Mouse (Mus musculus): ENCODE results near the gene Ust. TPM values are rescaled to one million over a fixed set of nuclear protein-coding genes. Genes with fewer than 3 reads are reported as not detected.

The Ust gene
- total RNA-seq, 2 experiments from 2014 or later: 50.0 to 52.6 TPM

DNA sequence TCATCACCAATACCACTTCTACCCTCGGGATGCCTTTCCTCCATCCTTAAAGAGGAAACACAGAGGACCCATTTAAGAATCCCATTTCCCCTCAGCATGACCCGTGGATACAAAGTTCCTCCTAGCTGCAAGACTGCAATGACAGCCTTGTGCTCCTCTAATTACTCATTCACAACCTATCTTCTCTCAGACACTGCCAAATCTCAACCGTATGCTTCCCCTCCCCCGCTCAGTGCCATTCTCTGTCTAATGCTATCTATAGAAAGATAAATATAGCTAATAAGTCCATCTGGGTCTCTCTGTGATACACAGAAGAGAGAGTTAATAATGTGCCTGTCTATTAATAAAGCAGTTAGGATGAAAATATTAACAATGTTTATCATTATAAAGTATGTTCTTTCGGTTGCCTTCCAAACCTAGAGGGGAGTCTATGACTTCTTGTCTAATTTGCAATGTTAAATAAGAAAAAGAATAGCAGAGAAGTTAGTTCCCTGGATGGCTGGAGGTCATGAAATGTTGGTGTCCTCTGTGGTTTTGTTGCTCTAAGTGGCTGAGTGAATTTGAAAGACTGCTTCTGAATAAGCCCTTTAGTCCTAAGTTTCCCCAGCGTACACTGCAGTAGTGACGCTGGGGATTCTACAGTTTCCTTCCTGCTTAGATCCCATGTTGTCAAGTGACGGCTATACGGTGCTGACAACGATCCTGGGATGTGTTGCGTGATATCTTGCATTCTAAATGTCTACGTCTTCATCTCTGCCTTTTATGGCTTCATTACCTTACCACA lies 178.8 kb downstream of the Ust start:
- DNase-seq (ENCODE audit: low spot score in 2 of 2): no peak

DNA sequence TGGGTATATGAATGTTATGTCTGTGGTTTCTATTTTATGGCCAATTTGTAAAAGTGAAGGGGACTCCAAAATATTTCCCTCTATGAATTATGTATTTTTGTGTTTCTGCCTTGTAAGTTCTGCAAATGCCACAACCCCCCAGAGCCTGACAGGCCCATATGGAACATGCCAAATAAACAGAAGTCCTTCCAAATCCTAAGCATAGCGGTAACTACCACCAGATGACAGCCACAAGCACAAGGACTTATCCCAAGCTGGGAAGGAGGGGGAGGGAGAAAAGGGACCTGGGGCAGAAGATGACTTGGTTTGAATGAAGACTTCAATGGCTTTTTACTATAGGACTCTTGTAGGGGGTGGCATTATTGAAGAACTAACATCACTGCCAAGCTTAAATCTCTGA lies 182.0 kb downstream of the Ust start:
- DNase-seq (ENCODE audit: low spot score in 2 of 2): no peak

DNA sequence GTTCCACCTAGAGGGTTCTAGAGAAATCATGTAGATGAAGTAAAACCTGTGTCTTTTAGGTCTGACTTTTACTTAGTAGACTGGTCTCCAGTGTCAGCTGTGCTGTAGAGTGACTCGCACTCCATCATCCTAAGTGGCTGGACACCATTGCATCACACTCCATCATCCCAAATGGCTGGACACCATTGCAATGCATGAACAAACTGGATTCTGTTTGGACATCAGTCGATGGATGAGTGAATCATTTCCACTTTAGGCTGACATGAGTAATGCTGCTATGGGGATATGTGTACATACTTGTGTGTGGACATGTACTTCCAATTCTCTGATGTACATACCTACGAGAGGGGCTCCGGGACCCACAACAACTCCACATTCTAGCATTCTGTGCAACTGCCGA lies 187.7 kb downstream of the Ust start:
- no peak for DNase-seq (ENCODE audit: low spot score in 2 of 2)

DNA sequence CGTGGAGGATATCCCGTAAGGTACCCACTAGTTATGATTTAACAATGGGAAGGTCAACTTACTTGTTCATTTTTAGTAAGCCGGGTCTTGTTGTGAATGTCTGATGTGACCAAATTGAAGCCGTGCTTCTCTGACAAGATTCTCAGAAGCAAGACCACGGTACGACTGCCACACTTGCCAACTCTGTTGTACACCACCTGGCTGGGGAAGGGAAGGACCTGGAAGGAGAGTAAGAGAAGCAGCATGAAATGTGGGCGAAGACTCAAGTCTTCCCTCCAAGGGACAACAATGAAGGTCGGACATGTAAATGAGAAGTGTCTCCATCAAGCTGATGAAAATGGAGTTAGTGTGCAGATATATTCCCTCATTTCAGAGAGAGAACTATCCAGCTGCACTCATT lies 188.6 kb downstream of the Ust start:
- DNase-seq (ENCODE audit: low spot score in 2 of 2): no peak

DNA sequence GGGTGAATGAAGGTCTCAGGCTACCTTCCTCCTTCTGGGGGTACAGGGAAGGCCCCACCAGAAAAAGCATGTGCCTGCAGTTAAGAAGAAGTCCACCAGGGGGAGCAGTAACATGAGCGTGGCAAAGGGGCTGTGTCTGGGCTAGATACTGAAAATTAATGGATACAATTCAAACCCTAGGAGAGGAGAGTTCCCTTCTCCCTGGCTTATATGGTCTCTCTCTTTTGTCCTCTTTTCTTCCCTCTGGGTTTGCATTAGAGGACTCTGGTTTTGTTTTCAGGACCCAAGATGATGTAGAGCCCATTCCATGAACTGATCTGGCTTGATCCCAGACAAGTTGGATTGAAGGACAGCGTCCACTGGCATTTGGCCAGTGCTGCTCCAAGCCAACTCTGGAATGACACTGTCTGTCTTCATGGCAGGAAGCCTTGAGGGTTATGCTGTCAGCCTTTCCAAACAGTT lies 195.3 kb downstream of the Ust start:
- peak; percentile 80 to 81 for DNase-seq (ENCODE audit: low spot score in 2 of 2)

DNA sequence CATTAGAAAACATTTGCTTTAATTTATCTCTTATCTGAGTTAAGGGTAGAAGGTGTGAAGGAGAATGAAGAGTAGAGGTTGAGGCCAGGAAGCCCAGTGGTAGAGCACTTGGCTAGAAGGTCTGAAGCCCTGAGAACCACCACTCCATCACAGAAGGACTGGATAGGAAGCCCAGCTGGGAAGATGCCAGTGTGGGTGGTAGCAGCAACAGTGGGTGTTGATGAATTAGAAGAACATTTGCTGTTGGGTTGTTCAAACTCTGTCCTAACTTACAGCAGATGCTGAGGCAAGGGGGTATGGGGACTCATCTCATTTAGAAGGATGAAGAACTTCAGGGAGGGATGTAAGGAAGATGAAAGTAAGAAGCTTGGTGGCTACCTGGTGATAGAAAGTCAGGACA lies 197.9 kb downstream of the Ust start:
- DNase-seq (ENCODE audit: low spot score in 2 of 2): no peak

DNA sequence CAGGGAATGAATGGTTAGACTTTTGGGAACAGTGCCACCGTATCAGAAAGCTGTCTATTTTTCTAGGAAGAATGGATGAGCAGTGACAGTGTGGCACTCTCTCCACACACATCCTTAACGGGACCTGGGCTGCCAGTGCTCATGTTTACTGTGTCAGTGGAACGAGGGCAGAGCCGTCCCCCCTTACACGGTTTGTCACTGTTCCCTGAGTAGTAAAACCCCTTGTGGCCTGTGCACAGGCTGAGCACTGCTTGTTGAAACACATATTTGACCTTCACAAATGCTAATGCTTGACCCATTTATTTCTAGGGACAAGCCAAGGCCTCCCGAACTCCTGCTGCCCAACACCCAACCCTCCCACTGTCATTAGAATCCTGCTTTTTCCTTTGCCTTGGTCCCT lies 209.2 kb downstream of the Ust start:
- no peak for DNase-seq (ENCODE audit: low spot score in 2 of 2)

DNA sequence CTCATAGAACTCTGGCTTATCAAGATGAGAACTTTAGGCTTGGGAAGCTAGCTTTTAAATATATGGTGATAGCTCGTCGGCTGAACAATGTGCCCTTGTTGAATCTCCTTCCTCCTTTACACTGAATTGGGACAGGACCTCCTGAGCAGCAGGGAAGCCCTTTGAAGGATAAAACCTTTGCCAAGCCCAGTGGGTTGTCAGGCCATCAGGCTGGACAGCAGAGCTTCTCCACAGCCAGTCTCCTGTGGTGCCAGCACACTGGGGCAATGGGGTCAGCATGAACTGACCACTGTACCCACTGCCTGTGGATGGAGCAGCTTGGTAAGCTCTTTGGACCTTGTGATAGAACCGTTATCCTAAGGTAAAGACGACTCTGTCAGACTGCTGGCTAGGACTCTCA lies 214.4 kb downstream of the Ust start:
- no peak for DNase-seq (ENCODE audit: low spot score in 2 of 2)

DNA sequence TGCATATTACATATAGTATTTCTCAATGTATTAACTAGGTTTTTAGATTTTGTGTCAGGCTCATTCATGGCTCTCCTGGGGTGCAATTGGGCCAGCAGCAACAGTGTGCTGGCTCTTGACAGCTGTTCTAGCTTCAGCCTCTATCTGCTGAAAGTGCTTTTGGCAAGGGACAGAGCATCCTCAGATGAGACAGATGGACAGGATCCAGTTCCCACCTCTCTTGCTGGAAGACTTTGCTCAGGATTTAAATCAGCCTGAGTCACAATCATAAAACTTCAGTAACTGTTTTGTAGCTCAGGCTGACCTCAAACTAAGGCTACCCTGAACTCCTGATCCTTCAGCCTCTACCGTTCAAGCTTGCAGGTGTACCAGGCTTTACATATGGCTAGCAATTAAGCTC lies 219.5 kb downstream of the Ust start:
- no peak for DNase-seq (ENCODE audit: low spot score in 2 of 2)

DNA sequence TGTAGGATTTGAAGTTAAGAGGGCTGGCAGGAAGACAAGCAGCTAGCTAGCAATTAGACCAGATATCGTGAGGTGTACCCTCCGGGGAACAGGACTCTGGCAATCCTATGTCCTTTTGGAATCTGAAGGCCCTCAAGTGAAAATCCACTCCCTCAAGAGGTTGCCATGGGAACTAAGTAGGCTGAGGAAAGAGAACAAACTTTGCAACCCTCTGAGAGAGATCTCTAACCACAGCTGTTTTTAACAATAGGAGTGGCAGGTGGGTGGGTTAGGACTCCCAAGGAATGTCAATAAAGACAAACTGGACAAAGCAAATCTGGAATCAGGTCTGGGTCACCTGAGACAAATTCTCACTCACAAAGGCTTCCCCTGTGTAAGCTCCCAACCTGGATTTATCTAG lies 221.4 kb downstream of the Ust start:
- DNase-seq (ENCODE audit: low spot score in 2 of 2): no peak

DNA sequence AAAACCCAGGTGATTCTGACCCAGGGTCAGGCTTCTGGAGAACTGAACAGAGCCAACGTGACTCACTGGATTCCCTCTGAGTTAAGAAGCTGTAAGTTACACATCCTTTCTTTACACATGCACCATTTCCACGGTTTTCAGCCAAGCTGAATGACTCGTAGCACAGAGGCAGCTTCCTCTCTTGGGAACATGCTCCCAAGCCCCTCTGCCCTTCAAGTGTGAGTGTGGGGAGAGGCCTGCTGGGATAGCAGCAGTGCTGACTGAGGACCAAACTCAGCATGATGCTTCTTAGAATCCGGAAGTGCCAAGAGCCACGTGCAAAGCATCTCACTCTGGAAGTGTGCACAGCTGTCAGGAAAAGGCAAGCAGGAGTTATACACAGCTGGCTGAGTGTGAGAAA lies 228.0 kb downstream of the Ust start:
- peak in 1 of 2 experiments; percentile 2 for DNase-seq (ENCODE audit: low spot score in 2 of 2)

DNA sequence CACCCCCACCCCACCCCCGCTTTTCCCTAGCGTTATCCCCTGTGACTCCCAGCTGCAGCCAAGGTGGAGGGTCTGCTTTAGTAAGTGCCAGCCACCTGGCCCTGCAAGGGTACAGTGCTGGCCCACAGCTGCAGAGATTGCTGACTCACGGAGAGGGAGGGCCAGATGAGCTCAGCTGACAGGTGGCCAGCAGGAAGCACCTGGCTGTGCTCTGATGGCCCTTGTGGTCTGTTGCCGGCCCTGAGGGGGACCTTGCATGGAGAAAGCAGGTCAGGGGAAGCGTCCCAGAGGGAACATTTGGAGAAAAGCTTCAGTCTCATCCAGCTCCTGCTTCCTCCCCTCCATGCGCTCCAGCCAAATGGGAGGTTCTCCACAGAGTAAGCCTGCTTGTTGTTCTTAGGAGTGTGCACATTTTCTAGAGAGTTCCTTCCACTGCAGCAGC lies 231.3 kb downstream of the Ust start:
- peak in 1 of 2 experiments; percentile 2 for DNase-seq (ENCODE audit: low spot score in 2 of 2)

DNA sequence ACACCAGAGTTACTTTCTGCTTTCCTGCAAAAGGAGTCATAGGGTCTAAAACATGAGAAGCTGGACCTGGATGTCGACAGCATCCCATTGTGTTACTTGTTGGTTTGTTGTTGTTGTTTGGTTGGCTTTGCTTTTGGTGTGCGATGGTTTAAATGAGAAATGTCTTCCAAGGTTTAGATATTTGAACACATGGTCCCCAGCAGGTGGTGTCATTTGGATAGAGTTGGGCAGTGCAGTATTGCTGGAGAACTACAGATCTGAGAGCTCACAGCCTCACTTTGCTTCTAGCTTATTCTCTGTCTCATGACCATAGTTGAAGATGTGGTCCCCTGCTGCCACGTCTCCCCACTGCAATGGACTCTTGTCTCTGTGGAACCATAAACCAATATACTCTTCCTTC lies 234.6 kb downstream of the Ust start:
- DNase-seq (ENCODE audit: low spot score in 2 of 2): no peak

DNA sequence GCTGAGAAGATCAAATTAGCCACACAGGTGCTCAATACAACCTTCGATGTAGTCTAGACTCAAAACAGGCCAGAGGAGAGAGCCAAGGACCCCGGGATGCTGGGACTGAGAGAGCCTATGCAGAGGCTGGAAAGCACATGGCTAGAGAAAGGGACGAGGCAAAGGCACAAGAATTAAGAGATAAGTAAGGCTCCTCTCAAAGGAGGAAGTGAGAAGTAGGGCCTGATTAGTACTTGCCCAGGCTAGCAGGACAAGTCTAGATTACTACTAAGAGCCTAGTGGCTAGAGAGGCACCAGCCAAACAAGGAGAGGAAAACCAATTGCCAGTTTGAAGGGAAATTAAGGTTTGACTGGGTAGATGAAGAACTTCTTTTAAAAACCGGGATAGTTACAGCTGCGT lies 241.5 kb downstream of the Ust start:
- no peak for DNase-seq (ENCODE audit: low spot score in 2 of 2)

DNA sequence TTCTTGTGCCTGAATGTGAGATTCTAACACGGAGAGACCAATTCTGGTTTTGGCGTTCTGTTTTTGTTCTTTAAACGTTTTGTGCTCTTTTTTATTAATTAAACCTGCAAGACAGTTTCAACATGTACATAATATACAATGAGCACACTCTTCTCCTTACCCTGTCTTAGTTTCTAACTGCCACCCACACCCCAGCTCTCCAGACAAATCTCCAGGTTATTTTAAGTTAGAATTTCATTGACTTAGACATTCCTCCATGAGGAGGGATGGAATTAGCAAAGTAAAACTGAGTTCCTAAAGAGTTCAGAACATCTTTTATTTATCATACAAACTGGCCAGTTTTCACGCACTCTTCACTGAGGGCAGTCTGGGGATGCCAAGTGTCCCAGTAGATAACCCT lies 248.9 kb downstream of the Ust start:
- DNase-seq (ENCODE audit: low spot score in 2 of 2): no peak

DNA sequence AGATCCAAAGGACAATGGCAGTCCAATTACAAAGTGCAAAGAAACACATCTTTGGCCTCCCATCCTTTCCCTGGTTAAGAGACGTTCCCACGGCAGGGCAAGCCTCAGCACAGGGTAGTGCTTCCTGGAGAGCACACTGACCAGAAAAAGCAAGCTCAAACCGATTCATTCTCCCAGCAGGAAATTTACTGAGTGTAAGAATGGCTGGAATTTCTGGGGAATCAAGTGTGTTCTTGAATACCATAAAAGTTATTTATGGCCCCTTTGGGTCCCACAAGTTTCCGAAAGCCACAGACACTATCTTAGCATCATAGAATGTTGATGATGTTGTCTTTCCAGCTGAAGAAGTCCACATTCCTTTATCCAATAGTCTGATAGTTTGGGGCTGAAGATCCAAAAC lies 258.9 kb downstream of the Ust start:
- DNase-seq (ENCODE audit: low spot score in 2 of 2): no peak

DNA sequence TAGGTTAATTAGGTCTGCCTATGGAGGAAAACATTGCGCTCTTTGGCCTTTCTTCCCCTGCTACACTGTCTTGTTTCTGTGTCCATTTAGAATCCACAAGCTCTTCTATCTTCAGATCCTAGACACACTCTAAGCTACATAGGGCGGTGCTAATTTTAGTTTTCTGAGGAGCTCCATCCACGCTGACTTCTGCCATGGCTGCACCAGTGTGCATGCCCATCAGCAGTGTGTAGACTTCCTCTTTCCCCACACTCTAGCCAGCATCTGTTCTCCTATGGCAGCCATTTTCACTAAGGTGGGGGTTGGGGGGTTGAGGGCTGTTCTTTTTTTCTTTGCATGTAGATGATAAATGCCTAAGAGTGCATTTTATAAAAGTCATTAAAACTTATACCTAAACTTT lies 268.6 kb downstream of the Ust start:
- DNase-seq (ENCODE audit: low spot score in 2 of 2): no peak

DNA sequence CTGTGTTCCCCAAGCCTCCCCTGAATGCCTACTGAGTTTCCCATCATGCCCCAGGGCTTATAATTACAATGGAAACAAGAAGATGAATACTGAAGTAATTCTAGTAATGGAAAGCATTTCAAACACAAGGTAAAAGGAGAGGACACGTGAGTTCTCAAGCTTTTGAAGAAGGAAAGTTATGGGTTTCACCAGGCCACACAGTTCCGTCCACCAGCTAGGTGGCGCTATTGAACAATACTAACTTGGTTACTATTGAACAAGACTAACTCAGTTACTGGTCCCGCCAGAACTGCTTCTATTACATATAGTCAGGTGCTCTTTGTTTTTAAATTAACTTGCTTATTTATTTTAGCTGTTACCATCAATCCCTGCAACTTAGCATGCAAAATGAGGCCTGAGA lies 276.3 kb downstream of the Ust start:
- peak; percentile 70 to 72 for DNase-seq (ENCODE audit: low spot score in 2 of 2)

DNA sequence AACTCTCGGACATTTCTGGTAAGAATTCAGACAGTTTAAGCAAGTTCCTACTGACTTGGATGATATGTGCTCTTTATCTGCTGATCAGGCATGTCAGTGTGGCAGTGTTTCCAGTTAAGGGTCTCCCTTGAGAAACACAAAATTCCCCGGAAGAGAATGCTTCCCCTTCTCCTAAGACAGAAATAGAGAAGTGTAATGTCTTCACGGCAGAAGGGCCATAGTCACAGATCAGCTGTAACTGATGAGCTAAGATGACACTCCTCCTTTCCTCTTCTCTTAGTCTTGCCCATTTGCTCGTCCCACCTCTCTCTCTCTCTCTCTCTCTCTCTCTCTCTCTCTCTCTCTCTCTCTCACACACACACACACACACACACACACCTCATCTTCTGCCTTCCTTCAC lies 277.9 kb downstream of the Ust start:
- no peak for DNase-seq (ENCODE audit: low spot score in 2 of 2)

DNA sequence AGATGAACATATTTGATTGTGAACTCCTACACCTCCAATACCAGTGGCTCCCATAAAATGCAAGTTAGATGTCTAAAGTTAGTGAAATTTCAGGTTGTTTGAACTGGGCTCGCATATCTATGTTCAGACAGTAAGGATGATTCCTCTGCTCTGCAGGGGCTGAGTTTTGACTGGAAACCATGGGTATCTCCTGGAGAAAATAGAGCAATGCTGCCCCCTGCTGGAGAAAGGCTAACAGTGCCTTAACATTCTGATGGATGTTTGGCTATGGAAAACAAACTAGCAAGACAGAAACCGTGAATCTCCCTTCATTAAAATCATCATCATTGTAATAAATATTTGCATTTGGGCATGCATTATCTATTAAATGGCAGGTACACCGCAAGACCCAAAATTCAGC lies 278.4 kb downstream of the Ust start:
- DNase-seq (ENCODE audit: low spot score in 2 of 2): peak; percentile 87 to 91

DNA sequence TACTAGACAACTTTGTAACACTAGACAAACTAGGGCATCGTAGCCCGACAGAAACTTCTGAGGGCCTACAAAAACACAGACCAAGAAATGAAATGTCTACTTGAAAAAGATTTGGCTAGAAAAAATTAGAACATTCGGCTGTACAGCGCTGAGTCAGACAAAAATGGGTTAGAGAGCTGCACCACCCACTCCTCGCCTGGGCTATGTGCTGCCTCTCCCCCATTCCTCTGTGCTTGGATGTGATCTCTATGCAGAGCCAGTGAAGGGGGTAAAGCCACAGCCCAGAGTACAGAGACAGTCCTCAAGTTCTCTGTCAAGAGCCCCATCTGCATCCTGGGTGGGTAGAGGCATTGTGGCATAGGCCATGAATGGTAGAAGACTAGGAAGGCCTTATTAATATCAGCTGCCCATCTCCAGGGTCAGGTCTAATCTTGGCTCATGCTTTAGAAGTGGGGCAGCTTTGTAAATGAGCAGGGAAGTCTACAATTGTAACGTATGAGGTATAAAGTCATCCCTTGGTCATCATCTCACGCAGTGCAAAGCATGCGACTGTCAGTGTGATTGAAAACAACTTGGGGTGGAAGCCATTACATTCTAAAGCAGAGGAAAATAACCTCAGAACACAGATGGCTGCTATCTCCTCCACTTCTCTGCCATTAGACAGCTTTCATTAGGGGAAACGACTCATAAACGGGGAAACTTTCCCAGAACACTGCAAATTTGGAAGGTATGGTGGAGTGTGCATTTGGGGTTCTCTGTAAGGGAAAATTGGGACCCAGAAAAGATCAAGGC lies 281.6 kb downstream of the Ust start:
- DNase-seq (ENCODE audit: low spot score in 2 of 2): no peak

DNA sequence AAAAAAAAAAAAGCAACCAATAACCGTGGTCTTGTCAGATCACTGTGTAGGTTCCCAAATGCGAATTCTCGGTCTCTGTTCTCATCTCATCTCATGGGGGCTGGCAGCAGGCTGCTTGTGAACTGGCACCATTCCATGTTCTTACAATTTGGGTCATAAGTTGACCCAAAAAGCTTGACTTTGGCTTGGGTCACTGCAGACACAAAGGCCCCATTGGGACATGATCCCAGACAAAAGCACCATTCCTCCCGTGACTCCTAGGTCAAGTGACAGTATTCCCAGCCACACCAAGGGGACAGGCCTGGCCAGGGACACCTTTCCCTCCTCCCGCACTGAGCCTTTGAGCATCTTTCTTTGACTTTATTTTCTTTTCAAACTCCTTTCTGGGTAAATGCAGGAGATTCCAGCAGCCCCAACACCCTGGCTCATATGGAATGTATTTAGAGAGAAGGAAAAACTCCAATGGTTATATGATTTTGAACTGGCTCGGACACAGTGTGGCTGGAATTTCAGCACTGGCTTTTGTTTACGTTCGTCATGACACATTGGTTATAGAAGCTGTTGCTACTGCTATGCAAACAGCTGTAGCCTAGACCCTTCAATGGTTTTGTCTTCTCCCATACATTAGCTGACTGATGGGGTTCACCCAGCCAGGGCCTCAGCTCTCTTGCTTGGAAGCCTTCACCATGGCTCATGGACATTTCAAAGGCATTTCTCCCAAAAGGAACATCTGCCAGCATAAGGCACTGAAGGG lies 285.3 kb downstream of the Ust start:
- DNase-seq (ENCODE audit: low spot score in 2 of 2): no peak

Measured in layer of hippocampus, postnatal 10 days (tissue).